Mouse (Mus musculus) stomach, postnatal 0 days (tissue): ENCODE measurements around the gene Fads3. TPM values are rescaled to one million over a fixed set of nuclear protein-coding genes. Genes with fewer than 3 reads are reported as not detected.

Experiments used
- ATAC-seq: fragments of 200-750 bp; cut with Nextera tagmentation; 2 replicates; pipeline ENCODE4 v1.8.0; 2017; ENCODE audit not compliant: low FRiP score, low TSS enrichment
- DNase-seq: peaks from one replicate; pipeline ENCODE4 v3.0.0-alpha.2; 2016; ENCODE audit warnings: low spot score
- H3K27ac ChIP-seq: fragments of 300-500 bp; sonication (generic); replicated peaks from 2 replicates; pipeline ENCODE4 v1.5.1; 2014; ENCODE audit warnings: mild to moderate bottlenecking, control low read depth
- H3K27me3 ChIP-seq: fragments of 300-500 bp; sonication (generic); 2 replicates; pipeline ENCODE4 v1.6.1; 2014; ENCODE audit warnings: low read length; ENCODE audit not compliant: control insufficient read depth, insufficient read depth
- H3K36me3 ChIP-seq: fragments of 300-500 bp; sonication (generic); 2 replicates; pipeline ENCODE4 v1.6.1; 2014; ENCODE audit warnings: low read length, mixed read lengths; ENCODE audit not compliant: control insufficient read depth, insufficient read depth
- H3K4me1 ChIP-seq: fragments of 300-500 bp; sonication (generic); replicated peaks from 2 replicates; pipeline ENCODE4 v1.6.1; 2014; ENCODE audit warnings: antibody characterized with exemption; ENCODE audit not compliant: control insufficient read depth, insufficient read depth
- H3K4me2 ChIP-seq: fragments of 300-500 bp; sonication (generic); replicated peaks from 2 replicates; pipeline ENCODE4 v1.6.1; 2014; ENCODE audit warnings: low read depth, mild to moderate bottlenecking, control low read depth, moderate library complexity
- H3K4me3 ChIP-seq: fragments of 300-500 bp; sonication (generic); 2 replicates; pipeline ENCODE4 v1.5.1; 2014; ENCODE audit warnings: low read depth, low read length, control low read depth
- H3K9ac ChIP-seq: fragments of 300-500 bp; sonication (generic); 2 replicates; pipeline ENCODE4 v1.6.1; 2014; ENCODE audit warnings: mild to moderate bottlenecking, low read length, control low read depth, mixed read lengths
- H3K9me3 ChIP-seq: fragments of 300-500 bp; sonication (generic); 2 replicates; pipeline ENCODE4 v1.6.1; 2016; ENCODE audit warnings: low read length; ENCODE audit not compliant: control insufficient read depth
- CTCF ChIP-seq: IDR thresholded peaks from 2 replicates; pipeline ENCODE4 v1.5.1; 2016; ENCODE audit warnings: antibody characterized with exemption, low read depth, mild to moderate bottlenecking, moderate library complexity
- EP300 ChIP-seq: optimal IDR thresholded peaks from 2 replicates; pipeline ENCODE3; 2016; ENCODE audit warnings: antibody characterized with exemption
- WGBS: fragments of 180-500 bp; shearing (Covaris S2); extraction: QIAGEN DNeasy Blood & Tissue Kit; methylation state at CpG from one replicate; pipeline ENCODE4 v1.1.7; 2014; 5-methylcytosine and 5-hydroxymethylcytosine counted together
- polyA plus RNA-seq: library from polyadenylated mRNA; unstranded; fragments of >200 nt; fragmentation: Nextera tagmentation; extraction: Ambion mirVana; gene quantifications from 2 replicates; pipeline ENCODE4 v1.2.1, GENCODE M21; 2015

Gene Fads3
- polyA plus RNA-seq, 1 experiment from 2014 or later: 27.5 TPM

- TF ChIP-seq EP300 (no peak), CTCF (no peak)
- Histone ChIP-seq H3K9ac (no peak overlapping the region), H3K27me3 (no peaks in the 10 kb centered on the region), H3K9me3 (no peaks in the 10 kb centered on the region), H3K4me2 (no peak overlapping the region), H3K4me1 (no peaks in the 10 kb centered on the region), H3K4me3 (no peak overlapping the region), H3K36me3 (peaks cover 15% of the 10 kb centered on the region), H3K27ac (no peak overlapping the region)
- 80% methylated on average over 5 of the region's 5 CpGs for WGBS
- ATAC-seq (no peak), DNase-seq (no peak)
Measured at GRCm38 (mm10) chr19:10071166-10071565, 29.8 kb downstream of the Fads3 start.

- DNase-seq (no peak), ATAC-seq (no peak)
- Histone ChIP-seq H3K27ac (no peak overlapping the region), H3K4me1 (no peaks in the 10 kb centered on the region), H3K4me3 (no peak overlapping the region), H3K27me3 (no peaks in the 10 kb centered on the region), H3K4me2 (no peak overlapping the region), H3K36me3 (peaks cover 12% of the 10 kb centered on the region), H3K9ac (no peak overlapping the region), H3K9me3 (no peaks in the 10 kb centered on the region)
- WGBS: 86% methylated on average over 4 of the region's 4 CpGs
- TF ChIP-seq CTCF (no peak), EP300 (no peak)
Measured at GRCm38 (mm10) chr19:10071892-10072291, 30.5 kb downstream of the Fads3 start.

GRCm38 (mm10) chr19:10073145-10073544 lies 31.8 kb downstream of the Fads3 start:
- no peak for DNase-seq
- WGBS: 90% methylated on average over 5 of the region's 5 CpGs
- no peak for ATAC-seq

GRCm38 (mm10) chr19:10078392-10078791 lies 37.0 kb downstream of the Fads3 start:
- no peak overlapping the region for H3K9ac ChIP-seq
- no peaks in the 10 kb centered on the region for H3K27me3 ChIP-seq
- H3K36me3 ChIP-seq: peaks cover 24% of the 10 kb centered on the region
- WGBS: 82% methylated on average over 6 of the region's 6 CpGs
- ATAC-seq (no peak), DNase-seq (no peak)
- H3K4me1 ChIP-seq: no peaks in the 10 kb centered on the region
- no peak overlapping the region for H3K4me2 ChIP-seq
- no peak overlapping the region for H3K27ac ChIP-seq
- H3K4me3 ChIP-seq: no peak overlapping the region
- no peaks in the 10 kb centered on the region for H3K9me3 ChIP-seq
- TF ChIP-seq EP300 (no peak), CTCF (no peak)

More at GRCm38 (mm10) chr19:10073145-10073544, 31.8 kb downstream of the Fads3 start:
- Histone ChIP-seq H3K4me1 (no peaks in the 10 kb centered on the region), H3K4me3 (no peak overlapping the region), H3K27me3 (no peaks in the 10 kb centered on the region), H3K9me3 (no peaks in the 10 kb centered on the region), H3K27ac (no peak overlapping the region), H3K4me2 (no peak overlapping the region), H3K36me3 (peaks cover 17% of the 10 kb centered on the region), H3K9ac (no peak overlapping the region)
- no peak for TF ChIP-seq EP300
- TF ChIP-seq CTCF: no peak

GRCm38 (mm10) chr19:10080384-10080783 lies 39.0 kb downstream of the Fads3 start:
- no peak overlapping the region for H3K4me2 ChIP-seq
- TF ChIP-seq CTCF (no peak), EP300 (no peak)
- no peaks in the 10 kb centered on the region for H3K9me3 ChIP-seq
- no peaks in the 10 kb centered on the region for H3K4me1 ChIP-seq
- H3K27ac ChIP-seq: no peak overlapping the region
- H3K27me3 ChIP-seq: no peaks in the 10 kb centered on the region
- H3K36me3 ChIP-seq: peaks cover 18% of the 10 kb centered on the region
- H3K9ac ChIP-seq: no peak overlapping the region
- 89% methylated on average over 7 of the region's 7 CpGs for WGBS
- no peak for DNase-seq
- no peak for ATAC-seq
- H3K4me3 ChIP-seq: no peak overlapping the region

GRCm38 (mm10) chr19:10082105-10082504 lies 40.7 kb downstream of the Fads3 start:
- no peak overlapping the region for H3K4me3 ChIP-seq
- no peak for TF ChIP-seq EP300
- TF ChIP-seq CTCF: no peak
- H3K27ac ChIP-seq: no peak overlapping the region
- DNase-seq (no peak), ATAC-seq (no peak)
- 71% methylated on average over 3 of the region's 3 CpGs for WGBS
- no peaks in the 10 kb centered on the region for H3K27me3 ChIP-seq
- H3K36me3 ChIP-seq: peaks cover 14% of the 10 kb centered on the region
- no peak overlapping the region for H3K4me2 ChIP-seq
- no peaks in the 10 kb centered on the region for H3K4me1 ChIP-seq
- no peak overlapping the region for H3K9ac ChIP-seq
- no peaks in the 10 kb centered on the region for H3K9me3 ChIP-seq
